8 mouse cellular contexts compared by ENCODE assay signal in genomic region chr6:71271389-71272315, GRCm38 (mm10). TPM values are rescaled to one million over a fixed set of nuclear protein-coding genes. Genes with fewer than 3 reads are reported as not detected.
DNase-seq lines count a peak whose midpoint lies in the region; ATAC-seq and TF ChIP-seq lines count a peak whose summit lies in the region.

Krcc1 (plus strand) TSS chr6:71271677.

- no peak for TF ChIP-seq CTCF in gastrocnemius, adult 2 months (IDR thresholded peaks at IDR 0.05)
- no peak for TF ChIP-seq CTCF in hindbrain, postnatal 0 days (IDR thresholded peaks at IDR 0.05; ENCODE audit: low read depth)
- no peak; the same call in 1 of the 2 replicates for TF ChIP-seq CTCF in left cerebral cortex, adult 2 months (IDR thresholded peaks at IDR 0.05)

- peak; percentile 75 for ATAC-seq in common myeloid progenitor, adult 5-6 weeks (replicated peaks; ENCODE audit: low read depth, poor library complexity, severe bottlenecking)
- ATAC-seq in hindbrain, postnatal 0 days, result peak; percentile 94
- peak; percentile 79 for ATAC-seq in megakaryocyte, adult 5-6 weeks (ENCODE audit: poor library complexity, severe bottlenecking)

- peak within 1 kb of the TSS; percentile 93 for H3K4me3 ChIP-seq in gastrocnemius, adult 2 months
- H3K4me3 ChIP-seq in hindbrain, postnatal 0 days (ENCODE audit: low read length), result peak within 1 kb of the TSS; percentile 94
- peak within 1 kb of the TSS; percentile 90 for H3K4me3 ChIP-seq in left cerebral cortex, adult 2 months

- no peaks in the 10 kb centered on the region for H3K9me3 ChIP-seq in hindbrain, postnatal 0 days (ENCODE audit: low read length)

- H3K9ac ChIP-seq in hindbrain, postnatal 0 days (replicated peaks; ENCODE audit: low read length), result peak within 1 kb of the TSS; percentile 97

- H3K4me2 ChIP-seq in hindbrain, postnatal 0 days (ENCODE audit: low read depth, low read length), result peak within 1 kb of the TSS; percentile 72

- no peaks in the 10 kb centered on the region for H3K27me3 ChIP-seq in hindbrain, postnatal 0 days (ENCODE audit: insufficient read depth, low read length)

- intact Hi-C loops in gastrocnemius, adult 2 months (cut with DNase I), result loop anchor here (5.0 to 10.0 kb wide), 2 partner anchors 146 to 223 kb away; partner anchors contain the start of gene Rnf103
- intact Hi-C loops in left cerebral cortex, adult 2 months (cut with DNase I), result loop anchor here (2.0 to 10.0 kb wide), 7 partner anchors 126 to 553 kb away; partner anchors contain the start of genes Chmp3, Kdm3a, Mrpl35 and Rmnd5a

- 1% methylated on average over 48 of the region's 84 CpGs for WGBS in hindbrain, postnatal 0 days

- H3K36me3 ChIP-seq in hindbrain, postnatal 0 days (ENCODE audit: insufficient read depth, low read length), result no peaks in the 10 kb centered on the region

- peaks cover 12% of the 10 kb centered on the region for H3K4me1 ChIP-seq in hindbrain, postnatal 0 days (ENCODE audit: insufficient read depth, low read length)

- DNase-seq in ZHBTc4 (ENCODE audit: low read depth, low spot score), result peak; percentile 98
- peak; percentile 98 for DNase-seq in gastrocnemius, adult 2 months
- peak; percentile 98 for DNase-seq in hindbrain, postnatal 0 days (ENCODE audit: low spot score)
- peak; percentile 96 to 97 for DNase-seq in left cerebral cortex, adult 2 months (ENCODE audit: extremely low spot score in 1 of 2, low spot score in 2 of 2)
- peak; percentile 95 for DNase-seq in right cerebral cortex, adult 2 months (ENCODE audit: low spot score in 2 of 2)
- peak; percentile 97 for DNase-seq in urinary bladder, postnatal 14 days (ENCODE audit: low spot score)

- H3K27ac ChIP-seq in gastrocnemius, adult 2 months, result peak within 1 kb of the TSS; percentile 99
- H3K27ac ChIP-seq in hindbrain, postnatal 0 days, result peak within 1 kb of the TSS; percentile 99
- H3K27ac ChIP-seq in left cerebral cortex, adult 2 months, result peak within 1 kb of the TSS; percentile 98

RNA-seq across cellular contexts. Expression of gene Krcc1, which starts in this region (rescaled TPM):
- total RNA-seq in common myeloid progenitor, adult 5-6 weeks (2017), result 85.9 and 98.2 TPM in 2 replicates
- 10 to 100 TPM; 23.7 to 33.6 TPM for total RNA-seq in gastrocnemius, adult 2 months (2021)
- 11.2 and 11.7 TPM in 2 replicates for total RNA-seq in hindbrain, postnatal 0 days (2014; rRNA removed)
- polyA plus RNA-seq in hindbrain, postnatal 0 days (2015; fragmentation: Nextera tagmentation; extraction: Ambion mirVana), result 19.8 and 22.9 TPM in 2 replicates
- total RNA-seq in left cerebral cortex, adult 2 months (2021), result 10 to 100 TPM; 12.2 to 13.1 TPM
- 88.0 and 114 TPM in 2 replicates for total RNA-seq in megakaryocyte, adult 5-6 weeks (2015)
- total RNA-seq in megakaryocyte, adult 5-6 weeks (2017), result 124 and 139 TPM in 2 replicates

Comparison
In these comparisons a context has a peak if more than half of its experiments do, and no peak if none do; other contexts are left out.
1. Peak in every context shown above with its lines: DNase-seq, ATAC-seq, H3K4me3 ChIP-seq and H3K27ac ChIP-seq.